Mouse (Mus musculus) C2C12 (cell line): ENCODE measurements around the gene Dock1.

Experiments
- CEBPB ChIP-seq: IDR thresholded peaks from one replicate; pipeline ENCODE4 v1.6.1; 2011; ENCODE audit warnings: low read depth, mild to moderate bottlenecking, control low read depth, moderate library complexity
- CTCF ChIP-seq: IDR thresholded peaks from one replicate; pipeline ENCODE4 v1.5.1; 2011; ENCODE audit not compliant: control insufficient read depth, insufficient read depth, insufficient read length
- FOSL1 ChIP-seq: IDR thresholded peaks from one replicate; pipeline ENCODE4 v1.8.0; 2011; ENCODE audit warnings: mild to moderate bottlenecking, low read length; ENCODE audit not compliant: poor library complexity, insufficient read depth, severe bottlenecking
- MAX ChIP-seq: IDR thresholded peaks from one replicate; pipeline ENCODE4 v1.6.1; 2011; ENCODE audit warnings: mild to moderate bottlenecking, control low read depth
- MYOD1 ChIP-seq: IDR thresholded peaks from one replicate; pipeline ENCODE4 v1.6.1; 2011; ENCODE audit warnings: low read depth; ENCODE audit not compliant: control insufficient read depth, insufficient read length
- MYOG ChIP-seq: IDR thresholded peaks from one replicate; pipeline ENCODE4 v1.6.1; 2011; ENCODE audit not compliant: control insufficient read depth, insufficient read length; ENCODE audit errors: extremely low read depth
- USF1 ChIP-seq: IDR thresholded peaks from one replicate; pipeline ENCODE4 v1.6.1; 2011; ENCODE audit warnings: low read depth, mild to moderate bottlenecking, control low read depth, moderate library complexity

- no peak for TF ChIP-seq CTCF
- no peak for TF ChIP-seq USF1
- no peak for TF ChIP-seq MYOD1
- TF ChIP-seq MAX: no peak
- no peak for TF ChIP-seq CEBPB
- TF ChIP-seq MYOG: no peak
- TF ChIP-seq FOSL1: no peak
Measured at GRCm38 (mm10) chr7:134878985-134879384, 208.5 kb downstream of the Dock1 start.
